Mouse (Mus musculus) thymus, postnatal 10 days (tissue): ENCODE results near the gene Mgat5.

ENCODE experiments used
- DNase-seq, 2 experiments: peaks; one replicate each; pipeline ENCODE4 v3.0.0; 2021; ENCODE audit warnings: low spot score in 2 of 2

Mgat5 gene

GRCm38 (mm10) chr1:127217665-127218064 lies 12.8 kb downstream of the Mgat5 start:
- peak; percentile 50 to 55 for DNase-seq

DNA sequence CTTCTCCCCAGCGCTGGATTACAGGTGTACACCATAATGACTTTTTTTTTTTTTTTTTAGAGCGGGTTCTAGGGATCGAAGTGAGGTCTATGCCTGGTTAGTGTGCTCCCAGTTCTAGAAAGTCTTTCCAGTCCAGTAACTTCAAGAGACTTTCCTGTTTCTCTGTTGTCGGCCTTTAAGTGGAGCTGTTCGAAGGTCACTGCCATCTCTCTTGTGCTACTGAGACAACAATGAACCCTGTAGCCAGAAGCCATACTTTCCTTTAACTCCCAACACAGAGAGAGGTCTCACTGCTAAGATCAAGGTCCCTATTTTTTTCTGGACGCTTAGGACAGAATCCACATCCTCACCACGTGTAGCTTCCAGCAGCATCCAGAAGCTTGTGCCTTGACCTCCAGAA lies 13.4 kb downstream of the Mgat5 start:
- no peak for DNase-seq

DNA sequence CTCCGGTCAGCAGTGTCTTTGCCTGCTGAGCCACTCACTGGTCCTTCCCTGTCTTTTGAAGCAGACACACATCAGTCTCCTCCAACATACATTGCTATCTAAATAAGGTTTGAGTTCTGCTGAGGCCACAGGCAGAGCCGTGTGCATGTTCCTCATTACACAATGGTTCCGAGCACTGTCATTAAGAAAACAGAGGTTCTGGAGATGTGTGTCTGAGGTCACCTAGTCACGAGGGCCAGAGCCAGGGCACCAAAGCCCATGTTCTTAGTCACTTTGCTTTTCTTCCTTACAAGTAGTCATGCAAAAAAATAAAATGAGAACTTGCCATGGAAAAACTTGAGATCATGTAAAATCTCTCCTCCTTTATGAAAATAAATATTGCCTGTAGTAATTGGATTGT lies 14.3 kb downstream of the Mgat5 start:
- no peak for DNase-seq

DNA sequence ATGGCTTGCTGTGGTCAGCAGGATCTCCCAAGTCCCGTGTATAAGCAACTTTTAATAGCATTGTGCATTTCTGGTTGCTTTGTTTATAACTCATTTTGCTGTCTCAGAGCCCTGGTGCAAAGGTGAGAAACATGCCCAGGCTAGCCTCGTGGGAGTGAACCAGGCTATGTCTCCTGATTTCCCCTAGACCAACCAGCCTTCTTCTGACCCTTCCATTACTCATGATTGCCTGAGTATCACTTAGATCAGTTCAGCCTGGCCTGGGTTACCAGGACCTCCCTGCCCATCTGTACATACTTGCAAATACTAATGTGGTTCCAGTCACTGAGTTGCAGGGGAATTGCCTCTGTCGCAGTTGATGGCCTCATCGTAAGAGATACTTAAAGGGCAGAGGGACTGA lies 14.8 kb downstream of the Mgat5 start:
- no peak for DNase-seq

DNA sequence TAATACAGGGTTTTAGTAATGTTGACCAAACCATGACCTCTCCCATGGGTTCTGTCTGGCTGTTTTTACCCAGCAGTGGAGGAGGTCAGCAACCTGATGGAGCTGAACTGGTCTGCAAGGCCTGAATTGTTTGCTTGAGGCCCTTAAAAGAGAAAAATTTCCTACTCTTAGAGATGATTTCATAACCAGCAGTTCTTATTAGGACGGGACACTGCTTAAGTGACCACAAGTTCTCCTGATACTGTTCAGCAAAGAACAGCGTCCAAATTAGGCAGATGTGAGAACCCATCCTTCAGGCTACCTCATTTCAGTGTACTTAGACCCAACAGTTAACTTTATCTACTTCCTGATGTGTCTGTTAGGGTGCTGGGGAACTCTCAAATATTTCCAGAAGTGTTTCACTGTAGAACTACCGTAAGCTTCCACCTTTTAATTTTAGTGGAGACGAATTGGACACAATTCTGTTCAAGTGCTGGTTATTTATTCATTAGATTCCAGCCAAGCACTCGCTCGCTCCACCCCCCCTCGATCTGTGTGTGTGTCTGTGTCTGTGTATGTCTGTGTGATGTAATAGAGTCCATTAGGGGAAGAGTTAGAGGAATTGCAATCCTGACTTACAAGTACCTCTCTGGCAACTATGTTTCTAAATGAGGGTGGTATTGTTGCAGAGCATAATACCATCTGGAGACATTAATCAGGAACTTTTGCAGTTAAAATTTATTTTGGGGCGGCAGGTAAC lies 17.4 kb downstream of the Mgat5 start:
- no peak for DNase-seq

- no peak for DNase-seq
Observed at GRCm38 (mm10) chr1:127225060-127225459, 20.2 kb downstream of the Mgat5 start.

DNA sequence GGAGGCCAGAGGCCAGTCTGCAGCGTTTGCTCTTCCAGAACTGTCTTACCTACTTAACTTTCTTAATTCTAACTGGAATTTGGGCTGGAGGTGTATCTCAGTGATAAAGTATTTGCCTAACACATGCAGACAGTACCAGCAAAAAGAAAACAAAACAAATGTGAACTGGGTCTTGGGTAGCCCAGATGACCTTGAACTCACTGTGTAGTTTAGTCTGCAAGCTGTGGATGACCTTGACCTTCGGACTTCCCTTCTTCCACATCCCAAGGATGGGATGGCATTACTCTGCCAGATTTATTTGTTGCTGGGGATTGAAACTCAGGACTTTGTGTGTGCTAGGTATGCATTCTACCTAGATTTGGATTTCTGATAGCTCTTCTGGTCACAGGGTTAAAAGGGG lies 24.2 kb downstream of the Mgat5 start:
- DNase-seq: no peak

DNA sequence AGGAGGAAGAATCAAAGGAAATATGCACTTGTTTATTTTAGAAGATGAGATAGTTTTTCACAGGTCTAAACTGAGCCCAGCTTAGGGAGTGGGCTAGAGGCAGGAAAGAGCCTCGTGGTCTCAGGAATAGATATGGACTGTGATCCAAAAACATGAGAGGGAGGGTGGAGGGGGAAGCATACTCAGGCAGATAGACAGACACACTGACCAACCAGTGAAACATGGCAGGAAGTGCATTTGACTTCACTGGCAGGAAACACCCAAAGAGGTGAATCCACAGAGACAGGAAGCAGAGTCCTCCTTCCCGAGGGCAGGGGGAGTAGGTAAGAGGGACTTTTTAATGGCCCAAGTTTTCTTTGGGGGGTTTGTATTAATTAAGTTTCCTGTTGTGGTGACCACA lies 25.7 kb downstream of the Mgat5 start:
- peak in 1 of 2 experiments; percentile 47 for DNase-seq

DNA sequence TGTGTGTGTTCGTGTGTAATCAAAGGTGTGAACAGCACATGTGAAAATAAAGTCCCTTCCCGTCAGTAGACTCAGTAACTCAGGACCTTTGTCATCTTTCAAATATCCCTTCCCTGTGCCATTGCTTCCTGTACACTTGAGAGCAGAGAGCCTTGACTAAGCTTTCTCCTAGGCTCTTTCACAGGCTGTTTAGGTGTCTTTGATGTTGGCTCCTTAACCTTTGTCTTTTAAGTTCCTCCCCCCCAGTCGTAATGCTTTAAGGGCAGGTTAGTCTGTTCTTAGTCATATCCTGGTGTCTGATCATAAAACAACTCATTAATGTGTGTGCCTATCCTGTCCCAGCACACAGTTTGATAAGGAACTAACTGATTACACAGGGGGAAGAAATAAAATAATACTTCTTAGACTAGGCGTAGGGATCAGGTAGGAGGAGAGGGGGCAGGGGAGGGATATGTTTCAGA lies 28.4 kb downstream of the Mgat5 start:
- DNase-seq: no peak

GRCm38 (mm10) chr1:127235157-127235556 lies 30.3 kb downstream of the Mgat5 start:
- no peak for DNase-seq

DNA sequence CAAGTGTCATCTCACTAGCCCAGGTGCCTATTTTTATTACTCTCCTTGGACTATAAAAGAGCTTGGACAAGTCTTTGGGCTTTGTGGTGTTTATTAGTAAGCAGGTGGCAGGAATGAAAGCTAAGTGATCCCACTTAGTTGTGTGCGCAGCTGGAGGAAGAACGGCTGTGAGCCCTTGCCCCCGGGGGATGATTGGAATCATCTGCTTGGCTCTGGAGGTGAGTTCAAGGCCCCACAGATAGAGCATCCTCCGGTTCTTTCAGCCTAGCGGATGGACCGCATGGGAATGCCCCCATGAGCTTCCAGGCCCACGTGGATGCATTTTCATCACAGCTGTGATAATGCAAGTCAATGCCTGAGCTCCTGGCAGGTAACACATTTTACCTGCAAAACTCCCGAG lies 31.6 kb downstream of the Mgat5 start:
- DNase-seq: no peak

GRCm38 (mm10) chr1:127238871-127239314 lies 34.1 kb downstream of the Mgat5 start:
- no peak for DNase-seq

DNA sequence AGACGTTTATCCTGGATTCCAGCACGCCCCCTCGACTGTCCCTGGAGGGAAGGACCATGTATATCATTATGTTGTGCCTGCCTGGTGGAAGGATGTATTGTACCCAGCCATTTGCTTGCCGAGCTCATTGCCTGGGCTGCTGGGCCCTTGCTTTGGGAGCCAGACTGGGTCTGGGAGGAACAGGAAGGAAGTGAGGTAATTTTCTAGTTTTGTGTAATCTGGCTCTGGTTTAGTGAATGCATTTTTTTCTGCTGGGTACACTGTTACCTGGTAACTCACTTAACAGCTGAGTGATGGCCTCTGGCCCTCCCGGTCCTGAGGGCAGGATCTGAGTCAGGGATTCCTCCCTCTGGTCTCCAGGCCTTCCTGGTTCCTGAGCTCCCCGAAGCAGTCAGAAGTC lies 35.1 kb downstream of the Mgat5 start:
- peak in 1 of 2 experiments; percentile 27 for DNase-seq

- no peak for DNase-seq
Observed at GRCm38 (mm10) chr1:127242151-127242887, 37.5 kb downstream of the Mgat5 start.

DNA sequence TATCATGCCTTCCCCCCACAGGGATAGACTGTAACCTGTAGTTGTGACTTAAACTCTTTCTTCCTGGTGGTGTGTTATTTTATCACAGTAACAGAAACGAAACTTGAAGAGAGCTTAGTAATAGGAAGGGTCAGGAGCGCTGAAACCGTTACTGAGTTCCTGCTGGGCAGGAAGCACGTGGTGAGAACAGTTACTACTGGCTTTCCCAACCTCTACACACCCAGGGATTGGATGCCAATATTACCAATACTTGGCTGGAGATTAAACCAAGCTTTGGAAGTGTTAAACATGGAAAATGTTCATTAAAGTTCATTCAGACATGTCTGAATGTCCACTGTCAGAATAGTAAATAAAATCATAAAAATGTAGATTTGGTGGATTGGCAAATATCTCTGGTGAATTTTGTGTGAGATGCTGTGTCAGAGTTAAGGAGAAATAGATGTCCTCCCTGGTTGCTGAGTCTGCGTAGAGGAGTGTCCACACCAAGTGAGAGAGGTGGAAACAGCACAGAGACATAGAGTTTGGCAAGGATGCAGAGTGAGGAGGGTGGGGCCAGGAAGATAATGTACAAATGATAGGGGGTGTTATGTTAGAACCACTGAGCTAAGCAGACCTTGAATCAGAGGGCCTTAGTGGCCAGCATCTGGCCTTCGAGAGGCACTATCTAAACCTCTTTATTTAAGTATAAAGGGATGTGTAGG lies 38.2 kb downstream of the Mgat5 start:
- DNase-seq: no peak

DNA sequence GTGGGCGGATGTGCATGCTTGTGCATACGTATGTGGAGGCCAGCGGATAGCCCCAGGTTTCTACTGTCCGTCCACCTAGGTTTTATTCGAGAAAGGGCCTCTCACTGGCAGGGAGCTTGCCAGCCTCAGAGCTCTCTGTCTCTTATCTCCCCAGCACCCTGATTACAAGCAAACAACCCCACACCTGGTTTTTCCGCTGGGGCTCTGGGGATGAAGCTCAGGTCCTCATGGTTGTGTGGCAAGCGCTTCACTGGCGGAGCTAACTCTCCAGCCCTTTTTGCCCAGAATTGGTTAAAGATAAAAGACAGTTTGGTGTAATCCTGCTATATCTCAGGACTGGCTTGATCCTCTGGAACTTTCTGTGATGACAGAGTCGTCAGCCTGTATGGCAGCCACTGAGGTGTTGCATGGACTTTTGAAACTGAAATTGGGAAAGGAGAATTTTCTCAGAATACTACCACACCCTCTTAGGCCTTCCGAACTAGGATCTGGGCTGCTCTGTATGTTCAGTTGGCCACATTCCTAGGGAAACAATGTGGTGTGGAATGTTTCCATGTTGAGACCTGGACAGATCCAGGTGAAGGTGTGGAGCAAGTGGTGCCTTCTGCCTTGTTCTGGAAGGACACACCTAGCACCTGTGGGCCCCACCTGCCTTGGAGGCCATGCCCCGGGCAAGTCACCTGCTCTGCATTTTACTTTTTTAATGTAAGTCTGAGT lies 39.4 kb downstream of the Mgat5 start:
- DNase-seq: peak in 1 of 2 experiments; percentile 15

GRCm38 (mm10) chr1:127246158-127246557 lies 41.3 kb downstream of the Mgat5 start:
- DNase-seq: no peak

GRCm38 (mm10) chr1:127248433-127248832 lies 43.6 kb downstream of the Mgat5 start:
- DNase-seq: no peak

GRCm38 (mm10) chr1:127249621-127250020 lies 44.8 kb downstream of the Mgat5 start:
- no peak for DNase-seq

DNA sequence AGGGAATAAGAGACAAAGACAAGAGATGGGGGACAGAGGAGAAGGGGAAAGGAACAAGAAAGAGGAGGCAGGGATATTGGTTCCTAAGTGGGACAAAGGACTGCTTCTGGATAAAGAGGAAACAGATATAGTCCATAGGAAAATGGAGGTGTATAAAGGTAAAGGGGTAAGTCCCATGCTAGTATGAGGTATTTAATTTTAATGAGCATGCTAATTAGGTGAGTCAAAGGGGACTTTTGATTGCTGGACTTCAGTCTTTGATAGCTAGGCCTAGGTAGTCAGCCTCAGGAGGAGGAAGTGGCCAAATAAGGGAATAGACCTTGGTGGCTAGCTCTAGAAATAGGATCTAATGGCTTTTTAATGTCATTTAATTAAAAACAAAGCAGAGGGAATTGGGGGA lies 45.5 kb downstream of the Mgat5 start:
- DNase-seq: no peak

DNA sequence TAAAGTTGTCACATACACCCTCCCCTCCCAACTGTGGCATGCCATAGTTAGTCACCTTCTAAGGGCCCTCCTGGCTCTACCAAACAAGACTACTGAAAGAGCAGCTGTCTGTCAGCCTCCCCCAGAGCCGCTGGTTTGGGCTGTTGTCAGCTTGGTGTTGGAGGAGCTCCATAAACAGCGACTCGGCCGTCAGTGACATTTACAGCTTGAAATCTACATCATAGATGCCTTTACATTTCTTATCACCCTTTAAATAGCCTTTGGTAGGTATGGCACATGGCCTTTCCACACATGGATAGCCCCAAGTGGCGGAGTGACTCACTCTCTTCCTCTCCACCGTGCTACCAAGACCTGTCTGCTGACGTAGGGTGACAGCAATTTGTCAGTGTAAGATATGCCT lies 46.9 kb downstream of the Mgat5 start:
- no peak for DNase-seq

GRCm38 (mm10) chr1:127257005-127257404 lies 52.2 kb downstream of the Mgat5 start:
- DNase-seq: no peak
